Mouse (Mus musculus) left cerebral cortex, adult 8-10 months (tissue): ENCODE results near the gene Psma7. TPM values are rescaled to one million over a fixed set of nuclear protein-coding genes. Genes with fewer than 3 reads are reported as not detected.

Source experiments
- DNase-seq, 2 experiments: peaks; one replicate each; pipeline ENCODE4 v3.0.0; 2022; ENCODE audit warnings: low spot score in 2 of 2
- total RNA-seq, 4 experiments: library from RNA; stranded (reverse); gene quantifications; 2 replicates each; pipeline ENCODE4 v1.2.4; 2022

Psma7 gene
- total RNA-seq, 4 experiments from 2014 or later = 169 to 186 (median 174) TPM

GRCm38 (mm10) chr2:180045283-180045682 lies 3.0 kb upstream of the Psma7 start:
- DNase-seq = no peak

- peak; percentile 64 to 67 for DNase-seq
Measured at GRCm38 (mm10) chr2:180042858-180043515, 754 bp upstream of the Psma7 start.

- DNase-seq = peak; percentile 23 to 50
Measured at GRCm38 (mm10) chr2:180041577-180042255, 517 bp downstream of the Psma7 start.

DNA sequence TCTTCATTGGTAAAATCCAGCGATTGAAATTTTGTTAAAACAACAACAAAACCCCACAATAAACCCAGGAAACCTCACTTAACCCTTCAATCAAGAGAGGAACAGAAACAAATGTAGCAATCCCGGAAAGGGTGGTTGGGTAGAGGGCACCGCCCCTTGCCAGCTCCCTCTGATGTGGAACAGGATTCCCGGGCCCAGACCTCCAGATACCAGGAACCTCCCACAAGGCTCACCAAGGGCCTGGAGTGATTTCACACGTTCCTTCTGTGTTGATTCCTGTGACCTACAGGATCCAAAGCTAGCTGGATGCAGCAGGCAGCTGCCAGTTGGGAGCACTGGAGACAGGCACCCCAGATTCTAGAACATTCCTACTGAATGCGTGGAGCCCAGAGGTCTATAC lies 1.8 kb downstream of the Psma7 start:
- DNase-seq = no peak

GRCm38 (mm10) chr2:180034753-180035152 lies 7.5 kb downstream of the Psma7 start:
- no peak for DNase-seq

DNA sequence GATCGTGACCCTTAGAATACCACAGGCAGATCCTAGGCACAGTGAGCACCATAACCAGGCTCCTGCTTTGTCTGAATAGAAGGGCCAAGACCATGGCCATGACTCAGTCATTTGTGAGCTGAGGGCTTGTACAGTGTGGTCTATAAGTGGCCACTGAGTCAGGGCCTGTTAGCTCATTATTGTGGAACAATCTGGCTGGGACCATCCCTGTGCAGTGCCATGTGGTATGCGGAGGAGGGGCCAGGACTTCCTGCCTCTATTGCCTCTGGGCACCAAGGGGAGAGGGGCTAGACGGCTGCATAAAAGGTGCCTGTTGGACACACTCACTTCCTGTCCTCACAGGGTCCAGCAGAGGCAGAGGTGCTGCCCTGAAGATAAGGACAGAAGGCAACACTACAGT lies 8.3 kb downstream of the Psma7 start:
- DNase-seq = no peak

DNA sequence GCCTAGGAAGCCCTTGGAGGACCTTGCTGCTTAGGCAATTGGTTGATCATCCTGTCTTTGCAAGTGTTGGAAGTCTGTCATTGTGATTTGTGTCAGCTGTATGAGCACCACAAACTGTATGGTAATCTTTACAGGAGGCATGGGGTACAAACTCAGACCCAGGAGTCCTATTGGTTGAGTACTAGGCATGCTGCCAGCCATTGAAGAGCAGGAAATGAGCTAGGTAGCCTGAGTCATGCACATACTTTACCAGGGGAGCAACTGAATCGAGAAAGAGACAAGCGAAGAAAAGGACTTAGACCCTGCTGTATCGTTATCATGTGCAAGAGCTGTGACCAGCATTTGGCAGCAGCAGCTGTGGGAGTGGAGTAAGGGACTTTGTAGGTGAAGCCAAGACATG lies 9.3 kb downstream of the Psma7 start:
- no peak for DNase-seq

- no peak for DNase-seq
Measured at GRCm38 (mm10) chr2:180031270-180031669, 11.0 kb downstream of the Psma7 start.

GRCm38 (mm10) chr2:180027768-180028167 lies 14.5 kb downstream of the Psma7 start:
- no peak for DNase-seq

- no peak for DNase-seq
Measured at GRCm38 (mm10) chr2:180025861-180026200, 16.4 kb downstream of the Psma7 start.

DNA sequence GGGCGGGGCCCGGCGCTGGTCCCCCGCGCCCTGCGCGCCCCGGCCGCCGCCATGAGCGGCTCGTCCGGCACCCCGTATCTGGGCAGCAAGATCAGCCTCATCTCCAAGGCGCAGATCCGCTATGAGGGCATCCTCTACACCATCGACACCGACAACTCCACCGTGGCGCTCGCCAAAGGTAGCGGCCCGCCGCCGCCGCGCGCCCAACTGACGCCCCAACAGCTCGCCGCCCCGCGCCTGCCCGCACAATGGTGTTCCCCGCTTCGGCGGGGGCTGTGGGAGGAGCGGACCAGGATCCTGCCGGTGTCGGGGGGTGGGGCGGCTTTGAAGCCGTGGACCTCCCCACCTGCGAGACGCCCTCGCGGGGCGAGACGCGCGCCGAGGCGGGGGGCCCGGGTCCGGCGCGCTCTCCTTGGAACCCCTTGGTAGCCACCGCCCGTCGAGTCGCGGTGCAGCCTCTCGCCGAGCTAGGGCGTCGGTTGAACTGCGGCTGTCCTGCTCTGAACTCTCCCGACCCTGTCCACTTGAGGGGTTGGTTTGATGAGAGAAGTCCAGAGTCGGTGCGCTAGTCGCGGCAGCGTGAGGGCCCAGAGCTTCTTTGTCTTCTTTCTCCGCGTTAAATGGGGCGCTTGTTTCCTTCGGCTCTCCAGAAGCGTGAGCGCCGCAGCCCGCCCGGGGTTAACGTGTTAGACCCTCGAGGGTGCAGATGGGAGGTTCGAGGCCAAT lies 16.9 kb downstream of the Psma7 start:
- no peak for DNase-seq

GRCm38 (mm10) chr2:180024401-180025098 lies 17.7 kb downstream of the Psma7 start, which contains the start of gene Lsm14b:
Gene Lsm14b, plus strand, starts transcription at chr2:180024987.
- DNase-seq = peak; percentile 97 to 99

DNA sequence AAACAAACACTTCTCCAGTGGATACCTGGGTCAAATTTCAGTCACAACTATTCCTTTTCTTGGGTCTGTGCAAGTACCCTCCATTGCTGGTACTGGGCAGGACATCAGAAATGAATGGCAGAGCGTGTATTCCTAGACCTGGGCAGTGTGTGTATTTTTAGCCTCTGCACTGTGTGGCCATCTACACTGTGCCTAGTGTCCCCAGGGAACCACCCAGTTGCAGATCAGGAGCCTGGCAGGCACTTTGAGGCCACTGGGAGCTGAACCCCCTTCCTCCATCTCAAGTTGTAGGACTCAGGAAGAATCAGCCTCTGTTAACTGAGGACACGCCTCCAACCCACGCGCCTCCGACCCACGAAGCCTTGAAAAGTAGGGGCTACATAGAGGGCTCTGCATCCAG lies 19.5 kb downstream of the Psma7 start:
- DNase-seq = no peak

GRCm38 (mm10) chr2:180020919-180021318 lies 21.3 kb downstream of the Psma7 start:
- DNase-seq = no peak

GRCm38 (mm10) chr2:180020091-180020661 lies 22.1 kb downstream of the Psma7 start:
- DNase-seq = peak in 1 of 2 experiments; percentile 44

GRCm38 (mm10) chr2:180018573-180018972 lies 23.7 kb downstream of the Psma7 start:
- DNase-seq = peak in 1 of 2 experiments; percentile 2

DNA sequence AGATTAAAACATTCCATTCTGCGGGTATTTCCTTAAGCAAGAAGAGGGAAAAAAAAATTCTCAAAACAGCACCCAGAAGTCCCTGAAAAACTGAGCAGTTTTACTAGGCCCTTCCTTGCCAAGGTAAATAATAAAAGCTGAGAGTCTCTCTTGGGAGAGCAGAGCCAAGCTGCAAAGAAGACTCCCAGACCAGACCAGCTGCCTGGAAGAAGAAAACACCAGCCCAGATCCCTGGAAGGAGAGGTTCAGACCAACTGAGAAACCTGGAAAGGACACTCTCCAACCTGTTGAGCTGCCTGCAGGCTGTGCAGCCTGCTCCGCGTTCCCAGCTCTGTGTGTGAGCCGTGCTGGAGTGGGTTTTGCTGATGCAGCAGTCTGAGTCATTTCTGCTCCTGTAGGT lies 24.6 kb downstream of the Psma7 start:
- peak in 1 of 2 experiments; percentile 3 for DNase-seq

- DNase-seq = no peak
Measured at GRCm38 (mm10) chr2:180013686-180014085, 28.5 kb downstream of the Psma7 start.

DNA sequence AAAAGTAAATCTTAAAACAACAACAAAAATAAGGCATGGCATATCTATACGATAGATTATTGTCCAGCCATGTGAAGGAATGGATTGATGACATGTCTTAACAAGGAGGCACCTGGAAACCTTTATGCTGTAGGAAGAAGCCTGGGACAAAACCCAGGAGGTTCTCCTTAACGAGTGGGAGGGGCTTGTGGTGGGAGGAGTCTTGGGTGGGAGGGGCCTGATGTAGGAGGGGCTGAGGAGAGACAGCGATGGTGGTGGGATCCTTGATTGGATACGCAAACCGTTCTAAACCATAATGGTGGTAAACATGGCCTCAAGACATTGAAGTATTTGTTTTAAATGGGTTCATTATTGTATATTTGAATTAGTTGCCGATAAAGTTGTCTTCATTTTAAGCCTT lies 30.9 kb downstream of the Psma7 start:
- DNase-seq = no peak

DNA sequence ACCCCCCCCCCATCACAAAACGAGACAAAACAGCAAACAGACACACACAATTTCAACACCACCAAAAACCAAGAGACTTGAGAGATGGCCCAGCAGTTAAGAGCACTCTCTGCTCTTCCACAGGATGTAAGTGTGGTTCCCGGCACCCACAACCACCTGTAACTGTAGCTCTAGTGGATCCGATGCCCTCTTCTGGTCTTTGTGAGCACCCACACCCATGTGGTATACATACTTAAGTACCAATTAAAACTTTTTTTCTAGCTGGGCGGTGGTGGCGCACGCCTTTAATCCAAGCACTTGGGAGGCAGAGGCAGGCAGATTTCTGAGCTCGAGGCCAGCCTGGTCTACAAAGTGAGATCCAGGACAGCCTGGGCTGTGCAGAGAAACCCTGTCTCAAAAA lies 31.5 kb downstream of the Psma7 start:
- DNase-seq = no peak

DNA sequence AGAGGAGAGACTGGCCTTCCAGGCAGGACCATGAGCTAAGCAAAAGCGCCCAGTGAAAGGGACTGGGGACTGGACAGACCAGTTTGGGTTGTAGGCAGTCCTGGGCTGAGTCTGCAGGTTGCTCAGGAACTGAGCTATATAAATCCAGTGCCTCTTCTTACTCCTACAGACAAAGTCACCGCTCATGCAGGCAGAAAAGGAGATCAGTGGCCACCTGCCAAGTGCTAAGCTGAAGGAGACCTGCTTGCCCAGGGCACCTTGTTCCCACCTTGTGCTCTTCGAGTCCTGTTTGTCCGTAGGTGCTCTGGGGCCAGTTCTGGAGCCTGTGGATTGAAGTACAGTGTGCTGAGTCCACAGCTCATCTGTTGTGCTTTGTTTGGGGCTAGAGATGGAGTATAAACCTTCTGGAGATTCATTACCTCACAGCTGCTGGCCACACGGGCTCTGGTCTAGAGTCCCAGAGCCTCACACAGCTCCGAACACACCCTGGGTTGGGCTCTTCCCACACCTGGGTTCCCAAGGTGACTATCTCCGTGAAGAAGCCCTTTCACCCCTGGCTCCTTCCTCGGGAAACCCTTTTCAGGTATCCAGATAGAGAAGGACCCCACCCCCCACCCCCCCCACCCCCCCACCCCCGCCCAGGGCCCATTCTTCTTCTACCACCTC lies 35.7 kb downstream of the Psma7 start:
- DNase-seq = no peak
